Mouse (Mus musculus) hematopoietic stem cell, adult 5-6 weeks (primary cell): ENCODE data around the gene Usp49. TPM values are rescaled to one million over a fixed set of nuclear protein-coding genes. Genes with fewer than 3 reads are reported as not detected.
A peak's percentile ranks its signal among the peaks of the same experiment; 100 is the strongest.

Experiments used
- ATAC-seq, 2 experiments: fragments of 125-278 bp in 1 of 2; replicated peaks in 1 of 2; 2 replicates each; pipeline ENCODE4 v1.8.0; 2016 to 2017; ENCODE audit warnings: inconsistent platforms in 2 of 2, mild to moderate bottlenecking in 2 of 2, moderate number of reproducible peaks in 2 of 2, low read depth in 1 of 2, moderate TSS enrichment in 1 of 2; ENCODE audit not compliant: low FRiP score in 2 of 2, poor library complexity in 2 of 2, severe bottlenecking in 2 of 2, insufficient read depth in 1 of 2, low TSS enrichment in 1 of 2
- total RNA-seq: library from RNA; stranded (forward); fragments of 172-1452, 232-1000 nt; gene quantifications from 2 replicates; pipeline ENCODE4 v1.2.3, GENCODE M21; 2017

The Usp49 gene
- total RNA-seq, 1 experiment from 2014 or later, result 5.4 TPM

DNA sequence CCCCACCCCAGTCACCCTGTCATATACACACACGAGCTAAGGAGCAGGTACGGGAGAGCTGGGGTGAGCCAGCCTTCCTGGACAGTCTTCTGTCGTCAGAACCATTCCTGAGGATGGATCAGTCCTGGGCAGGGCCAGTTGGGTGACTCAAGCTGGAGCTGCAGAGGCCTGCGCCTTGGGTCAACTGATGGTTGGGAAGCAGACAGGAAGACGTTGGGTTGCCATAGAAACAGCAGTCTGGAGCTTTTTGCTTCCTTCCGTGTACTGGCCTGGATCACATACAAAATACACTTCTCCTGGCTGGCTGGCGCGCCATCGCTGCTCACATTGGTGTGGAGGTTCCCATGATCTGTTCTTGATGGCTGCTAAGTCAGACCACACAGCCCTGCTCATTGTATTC is 71.3 kb downstream of the Usp49 start:
- no peak for ATAC-seq

DNA sequence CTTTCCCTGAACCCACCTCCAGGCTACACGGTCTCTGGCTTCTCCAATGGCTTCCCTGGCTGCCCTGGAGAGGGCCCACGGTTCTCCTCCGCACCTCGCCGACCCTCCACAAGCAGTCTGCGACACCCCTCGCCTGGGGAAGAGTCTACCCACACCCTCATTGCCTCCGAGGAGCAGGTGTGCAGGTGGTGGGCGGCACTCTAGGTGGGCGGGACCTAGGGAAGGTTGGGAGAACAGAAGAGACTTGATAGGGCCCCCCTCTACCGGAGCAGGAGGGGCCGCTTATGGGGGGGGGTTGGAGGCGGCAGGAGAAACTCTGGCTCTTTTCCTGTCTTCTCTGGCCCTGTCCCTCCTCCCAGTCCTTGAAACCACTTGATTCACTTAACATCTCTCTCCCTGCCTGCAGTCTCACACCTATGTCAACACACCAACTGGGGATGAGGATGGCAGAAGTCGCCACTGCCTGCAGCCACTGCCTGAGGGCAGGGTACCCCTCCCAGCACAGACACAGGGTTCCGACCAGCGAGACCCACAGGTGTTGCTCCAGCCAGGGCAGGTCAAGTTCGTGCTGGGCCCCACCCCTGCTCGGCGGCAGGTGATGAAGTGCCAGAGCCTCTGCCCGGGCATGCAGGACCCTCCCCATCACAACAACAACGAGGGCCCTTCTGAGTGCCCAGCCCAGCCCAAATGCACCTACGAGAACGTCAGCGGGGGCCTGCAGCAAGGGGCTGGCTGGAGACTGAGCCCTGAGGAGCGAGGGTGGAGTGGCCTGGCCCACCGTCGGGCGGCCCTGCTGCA is 72.3 kb downstream of the Usp49 start:
- no peak for ATAC-seq

DNA sequence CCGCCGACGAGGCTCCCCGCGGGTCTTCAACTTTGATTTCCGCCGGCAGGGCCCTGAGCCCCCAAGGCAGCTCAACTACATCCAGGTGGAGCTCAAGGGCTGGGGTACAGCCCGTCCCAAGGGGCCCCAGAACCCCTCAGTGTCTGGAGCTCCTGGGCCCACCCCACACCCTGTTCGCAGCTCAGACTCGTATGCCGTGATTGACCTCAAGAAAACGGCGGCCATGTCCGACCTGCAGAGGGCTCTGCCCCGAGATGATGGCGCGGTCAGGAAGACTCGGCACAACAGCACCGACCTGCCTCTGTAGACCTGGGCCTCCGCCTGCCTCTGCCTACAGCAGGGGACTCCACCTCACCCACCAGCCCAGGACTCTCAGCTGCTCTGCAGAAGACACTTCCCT is 73.1 kb downstream of the Usp49 start:
- no peak for ATAC-seq

DNA sequence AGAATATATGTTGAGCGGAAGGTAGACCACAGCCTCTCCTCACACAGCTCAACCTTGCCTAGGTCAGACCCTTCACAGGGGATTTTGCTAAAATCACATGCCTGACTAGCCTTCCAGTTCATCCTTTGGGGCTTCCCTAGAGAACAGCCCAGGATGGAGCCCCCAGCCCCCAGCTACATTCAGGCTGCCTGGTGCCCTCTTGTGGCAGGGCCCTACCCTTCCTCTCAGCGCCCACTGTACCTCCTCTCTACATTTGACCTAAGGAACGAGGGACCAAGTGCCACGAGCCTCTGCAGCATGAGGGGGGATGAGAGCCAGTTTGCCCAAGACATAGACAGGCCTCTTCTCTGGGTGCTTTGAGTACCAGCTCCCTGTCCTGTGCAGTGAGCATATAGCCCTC is 74.2 kb downstream of the Usp49 start:
- no peak for ATAC-seq

DNA sequence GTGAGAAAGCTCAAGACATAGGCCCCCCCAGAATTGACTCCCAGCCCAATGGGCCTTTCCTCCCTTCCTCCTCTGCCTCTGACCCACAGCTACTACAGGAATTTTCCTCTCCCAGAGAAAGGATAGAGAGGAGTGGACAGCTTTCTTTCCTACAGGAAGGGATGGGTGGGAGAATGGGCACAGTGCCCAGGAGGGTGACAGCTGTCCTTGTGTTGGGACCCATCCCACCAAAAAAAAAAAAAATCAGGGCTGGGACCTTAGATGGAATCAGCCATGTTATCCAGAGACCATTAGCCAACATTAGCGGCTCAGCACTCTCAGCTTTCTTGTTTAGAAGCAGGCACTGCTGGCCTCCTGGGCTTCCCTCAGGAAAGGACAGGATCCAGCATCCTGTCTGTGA is 75.7 kb downstream of the Usp49 start:
- no peak for ATAC-seq

DNA sequence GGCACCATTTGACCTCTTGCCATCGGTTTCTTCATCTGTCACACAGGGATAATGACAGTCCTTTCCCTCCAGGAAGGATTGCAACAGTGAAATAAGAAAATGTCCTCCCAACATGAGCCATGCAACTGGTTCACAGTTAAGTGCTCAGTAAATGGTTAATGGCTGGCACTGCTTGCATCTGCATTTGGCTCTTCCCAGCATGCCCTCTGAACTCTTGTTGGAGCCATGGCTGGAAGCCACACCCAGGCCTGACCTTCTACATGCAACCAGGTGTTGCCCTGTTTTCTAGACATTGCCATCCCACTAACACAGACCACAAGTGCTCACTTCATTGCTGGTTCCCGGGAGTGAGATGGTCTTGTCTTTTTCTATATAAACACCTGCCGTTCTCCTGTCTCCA is 77.5 kb downstream of the Usp49 start:
- ATAC-seq, result no peak

DNA sequence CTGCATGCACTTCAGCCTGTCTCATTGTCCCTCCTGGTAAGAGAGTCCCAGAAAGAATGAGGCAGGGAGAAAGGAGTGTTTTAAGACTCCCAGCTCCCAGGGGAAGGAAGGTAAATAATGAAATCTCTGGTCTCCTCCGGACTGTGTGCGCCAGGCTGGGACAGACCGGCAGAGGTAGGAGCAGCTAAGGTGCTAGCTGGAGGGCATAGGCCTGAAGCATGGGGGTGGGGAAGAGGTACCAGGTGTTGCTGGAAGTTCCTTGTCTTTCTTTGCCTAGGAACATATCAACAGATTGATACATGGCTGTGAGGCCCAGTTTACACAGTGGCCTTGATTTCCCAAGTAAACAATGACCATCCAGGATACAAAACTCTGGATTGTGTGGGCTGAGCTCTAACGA is 78.5 kb downstream of the Usp49 start:
- no peak for ATAC-seq

DNA sequence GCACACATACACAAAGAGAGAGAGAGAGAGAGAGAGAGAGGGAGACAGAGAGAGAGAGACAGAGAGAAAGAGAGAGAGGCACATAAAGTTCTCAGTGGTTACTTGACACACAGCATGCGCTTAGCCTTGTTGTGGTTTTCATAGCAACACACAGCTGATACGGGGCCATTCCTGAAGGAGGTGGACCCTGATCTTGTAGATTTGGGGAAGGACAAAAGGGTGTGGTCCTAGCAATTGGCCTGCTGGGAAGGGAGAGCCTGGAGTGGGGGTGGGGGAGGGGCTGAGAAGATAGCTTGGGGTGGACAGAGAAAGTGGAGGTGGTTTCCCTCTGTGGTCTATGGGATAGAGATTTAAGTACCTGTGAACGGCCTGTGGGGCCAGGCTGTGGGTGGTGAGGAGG is 79.5 kb downstream of the Usp49 start:
- ATAC-seq, result no peak

DNA sequence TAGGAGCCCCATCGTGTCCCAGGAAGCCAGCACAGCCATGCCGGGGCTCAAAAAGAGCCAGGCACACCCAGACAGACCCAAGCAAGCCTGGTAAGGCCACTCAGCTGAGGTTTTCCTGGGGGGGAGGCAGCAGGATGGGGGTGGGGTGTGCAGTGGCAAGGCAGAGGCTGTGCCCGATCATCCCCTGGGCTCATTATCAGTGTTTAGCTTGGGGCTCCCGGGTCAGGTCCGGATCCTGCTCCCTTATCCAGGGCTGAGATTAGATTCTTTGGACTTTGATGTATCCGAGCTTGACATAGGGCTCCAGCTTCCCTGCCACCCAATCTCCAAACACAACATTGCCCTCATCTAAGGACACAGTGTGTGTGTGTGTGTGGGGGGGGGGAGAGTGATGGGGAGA is 81.4 kb downstream of the Usp49 start:
- no peak for ATAC-seq

DNA sequence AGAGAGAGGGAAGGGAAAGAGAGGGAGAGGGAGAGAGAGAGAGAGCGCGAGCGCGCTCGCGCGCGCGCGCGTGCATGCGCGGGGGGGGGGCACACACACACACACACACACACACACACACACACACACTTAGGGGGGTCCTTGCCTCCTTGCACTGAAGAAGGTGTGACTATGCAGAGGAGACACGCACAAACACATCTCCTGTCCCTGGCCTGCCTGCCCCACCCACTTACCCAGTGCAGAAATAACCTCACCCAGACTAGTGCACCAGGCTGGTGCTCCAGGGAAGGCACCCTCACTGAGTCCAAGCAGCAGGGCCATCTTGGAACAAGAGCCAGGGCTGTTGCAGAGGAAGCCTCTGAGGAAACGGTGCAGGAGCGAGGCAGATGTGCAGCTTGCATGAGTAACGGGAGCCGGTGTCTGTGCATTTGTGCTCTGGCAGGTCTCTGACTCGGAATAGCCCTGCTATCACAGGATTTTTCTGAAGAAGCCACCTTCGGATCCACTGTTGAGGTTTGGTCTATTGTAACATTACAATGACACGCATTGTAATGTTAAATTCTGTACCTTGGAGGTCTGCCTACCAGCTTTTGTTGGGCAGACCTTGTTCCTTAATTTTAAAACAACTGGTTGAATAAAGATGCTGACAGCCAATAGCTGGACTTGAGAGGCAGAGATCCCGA is 82.5 kb downstream of the Usp49 start:
- no peak for ATAC-seq

DNA sequence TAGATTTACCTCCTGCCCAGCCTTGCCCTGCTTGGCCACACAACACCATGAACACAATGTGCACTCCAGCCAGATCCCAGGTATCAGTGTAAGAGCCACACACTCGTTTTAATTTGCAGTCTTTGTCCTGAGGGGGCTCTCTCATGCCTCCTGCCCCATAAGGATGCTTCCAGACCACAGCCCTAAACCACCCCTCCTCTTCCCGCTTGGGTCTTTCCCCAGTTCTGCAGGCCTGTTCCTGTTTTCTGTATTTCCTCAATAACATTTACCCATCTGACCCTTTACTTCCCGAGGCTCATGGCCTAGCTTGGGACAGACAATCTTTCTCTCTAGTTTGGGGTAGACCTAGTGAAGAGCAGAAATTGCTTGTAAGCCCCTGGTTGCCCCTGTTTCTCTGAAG is 84.5 kb downstream of the Usp49 start:
- ATAC-seq, result peak in 1 of 2 experiments; percentile 51; a peak in 2 of 4 replicates

DNA sequence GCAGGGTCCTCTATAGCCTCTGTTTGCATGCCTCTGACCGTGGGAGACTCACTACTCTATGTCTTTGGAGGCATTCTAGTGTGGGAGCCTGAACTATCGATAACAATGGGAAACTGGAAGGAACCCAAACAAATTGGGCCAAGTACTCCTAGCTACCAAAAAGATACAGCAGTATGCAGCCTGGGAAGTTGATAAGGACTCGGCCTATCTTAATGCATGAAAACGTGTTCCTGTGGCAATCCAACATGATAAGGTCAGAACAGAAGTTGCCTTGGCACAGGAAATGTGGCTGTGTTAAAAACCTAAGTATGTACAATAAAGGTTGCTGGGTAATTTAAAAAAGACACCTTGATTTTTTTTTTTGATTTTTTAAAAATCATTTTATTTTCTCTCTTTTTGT is 90.7 kb downstream of the Usp49 start:
- no peak for ATAC-seq

DNA sequence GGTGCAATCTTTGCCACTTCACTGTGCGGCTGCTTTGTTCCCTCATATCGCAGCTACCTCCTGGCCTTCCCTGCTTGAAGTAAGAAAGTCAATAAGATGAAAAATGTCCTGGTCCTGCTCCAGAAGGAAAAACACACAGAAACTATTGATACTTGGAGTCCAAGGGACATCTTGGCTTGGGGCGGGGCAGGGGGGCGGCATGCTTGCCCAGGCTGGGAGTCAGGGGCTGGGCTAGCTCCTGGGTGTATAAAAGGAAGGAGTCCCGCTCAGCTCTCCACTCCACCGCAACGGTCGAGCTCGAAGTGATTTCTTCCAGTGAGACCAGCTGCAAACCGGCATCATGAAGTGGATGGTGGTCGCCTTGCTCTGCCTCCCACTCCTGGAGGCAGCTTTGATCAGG is 96.1 kb downstream of the Usp49 start, which contains the start of gene Pgc:
Gene Pgc (plus strand): TSS at position 277 of the 400 bp plus-strand sequence.
- ATAC-seq, result no peak

DNA sequence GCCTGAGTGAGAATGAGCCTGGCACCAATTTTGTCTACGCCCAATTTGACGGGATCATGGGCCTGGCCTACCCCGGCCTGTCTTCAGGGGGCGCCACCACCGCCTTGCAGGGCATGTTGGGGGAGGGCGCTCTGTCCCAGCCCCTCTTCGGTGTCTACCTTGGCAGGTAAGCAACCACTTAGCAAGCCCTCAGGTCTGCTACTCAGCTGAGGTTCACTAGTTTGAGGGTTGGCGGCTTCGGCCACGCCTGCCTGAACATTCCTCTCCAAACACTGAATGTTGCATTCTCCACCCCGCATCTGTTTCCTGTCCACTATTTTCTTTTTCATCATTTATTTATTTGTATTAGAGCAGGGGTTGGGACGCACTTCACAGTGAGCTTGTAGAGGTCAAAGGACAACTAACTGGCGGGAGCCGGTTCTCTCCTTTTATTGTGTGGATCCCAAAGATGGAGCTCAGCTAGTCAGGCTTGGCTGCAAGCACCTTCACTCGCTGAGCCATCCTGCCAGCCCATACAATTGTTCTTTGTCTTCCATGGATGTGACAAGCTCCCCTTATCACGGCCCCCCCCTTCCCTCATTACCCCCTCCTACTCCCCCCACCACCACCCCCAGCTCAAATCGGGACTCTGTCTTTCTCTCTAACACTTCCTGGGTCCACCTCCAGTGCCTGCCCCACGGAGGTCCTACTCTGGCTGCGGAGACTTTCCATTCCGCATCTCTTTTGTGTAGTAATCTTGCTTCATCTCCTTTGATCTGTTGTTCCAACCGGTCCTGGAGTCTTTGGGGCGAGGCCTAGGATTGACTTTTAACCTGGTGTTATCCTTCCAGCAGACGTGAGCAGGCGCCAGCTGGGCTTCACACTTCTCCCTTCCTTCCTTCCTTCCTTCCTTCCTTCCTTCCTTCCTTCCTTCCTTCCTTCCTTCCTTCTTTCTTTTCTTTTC is 100.4 kb downstream of the Usp49 start:
- no peak for ATAC-seq

DNA sequence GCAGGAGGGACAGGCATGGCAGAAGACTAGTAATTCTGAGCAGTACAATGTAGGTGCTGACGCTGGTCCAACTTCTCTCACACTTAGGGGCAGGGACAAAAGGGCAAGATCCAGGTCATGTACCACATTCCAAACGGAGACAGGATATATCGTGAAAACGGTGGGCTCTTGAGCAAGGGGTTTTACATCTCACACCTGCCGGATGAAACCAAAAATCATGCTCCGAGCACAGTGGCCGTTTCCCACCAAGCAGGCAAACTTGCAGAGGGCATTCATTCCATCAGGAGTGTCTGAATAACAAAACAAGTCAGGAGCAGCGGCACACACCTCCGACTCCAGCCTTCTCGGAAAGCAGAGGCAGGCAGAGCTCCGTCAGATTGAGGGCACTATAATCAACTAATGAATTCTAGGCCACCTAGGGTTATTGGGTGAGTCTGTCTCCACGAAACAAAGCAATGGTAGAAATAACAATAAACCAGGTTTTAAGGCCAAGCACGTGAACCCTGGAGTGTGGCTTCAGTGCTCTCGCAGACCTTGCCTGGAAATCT is 105.1 kb downstream of the Usp49 start:
- no peak for ATAC-seq
